Comparison of ENCODE assay signal across 15 mouse cellular contexts in genomic region chr19:7729543-7729942, GRCm38 (mm10). TPM values are rescaled to one million over a fixed set of nuclear protein-coding genes. Genes with fewer than 3 reads are reported as not detected.
DNase-seq lines count a peak whose midpoint lies in the region; ATAC-seq and TF ChIP-seq lines count a peak whose summit lies in the region.
"Had no signal": no experiment of that assay in that cellular context is flagged by ENCODE, and none has a peak within 500 bp of the region (broad histone marks: within the 10 kb centered on the region; RNA-seq: fewer than 3 reads in every experiment).

No protein-coding gene starts in this region.

- TF ChIP-seq CTCF in left cerebral cortex, adult 2 months (IDR thresholded peaks at IDR 0.05) = peak; percentile 39

- H3K4me3 ChIP-seq in left cerebral cortex, adult 2 months = no peak overlapping the region
- H3K4me3 ChIP-seq: limb, embryonic 10.5 days had no signal

- peak; percentile 9 for DNase-seq in adrenal gland, adult 2 months
- no peak for DNase-seq in adrenal gland, adult 8-10 months
- no peak for DNase-seq in left cerebral cortex, adult 2 months (ENCODE audit: extremely low spot score in 1 of 2, low spot score in 2 of 2)
- DNase-seq in left cerebral cortex, postnatal 36 days (ENCODE audit: low spot score in 2 of 2) = no peak
- peak; percentile 45 for DNase-seq in NIH3T3 (ENCODE audit: low read depth)
- peak; percentile 21 to 68 for DNase-seq in layer of hippocampus, adult 18-20 months (ENCODE audit: low spot score in 2 of 2)
- DNase-seq in thymus, postnatal 4 days = no peak
- DNase-seq: cerebellum, adult 8-10 months had no signal

- intact Hi-C loops in left cerebral cortex, adult 2 months (cut with DNase I) = no loop called here
- intact Hi-C loops in left cerebral cortex, postnatal 36 days (cut with DNase I) = no loop called here

- H3K27ac ChIP-seq in left cerebral cortex, adult 2 months = no peak overlapping the region
- H3K27ac ChIP-seq: limb, embryonic 10.5 days; macrophage had no signal

- ATAC-seq in granulocyte monocyte progenitor cell, adult 5-6 weeks (replicated peaks; ENCODE audit: poor library complexity, severe bottlenecking) = no peak

RNA-seq across cellular contexts. Expression of gene Slc22a19, which starts 18.4 kb away (rescaled TPM):
- total RNA-seq in adrenal gland, adult 2 months (2021) = not detected
- not detected in 2 replicates for polyA plus RNA-seq in adrenal gland, adult 2 months (2012; rRNA removed)
- total RNA-seq in adrenal gland, adult 8-10 months (2022) = not detected
- not detected for total RNA-seq in left cerebral cortex, adult 2 months (2021)
- not detected for total RNA-seq in left cerebral cortex, postnatal 36 days (2021)
- not detected for total RNA-seq in layer of hippocampus, adult 18-20 months (2021)
- total RNA-seq in granulocyte monocyte progenitor cell, adult 5-6 weeks (2014; fragmentation: Nextera tagmentation) = not detected in 2 replicates
- not detected in 2 replicates for total RNA-seq in granulocyte monocyte progenitor cell, adult 5-6 weeks (2017)
- total RNA-seq: gastrocnemius, postnatal 4 days; hematopoietic stem cell, adult 5-6 weeks had no signal
- polyA plus RNA-seq: limb, embryonic 10.5 days; macrophage; neural tube, embryonic 11.5 days; spleen, adult 2 months had no signal

Comparison
In these comparisons a context has a peak if more than half of its experiments do, and no peak if none do; other contexts are left out.
1. DNase-seq: peak in adrenal gland, adult 2 months (single experiment), NIH3T3 (single experiment) and layer of hippocampus, adult 18-20 months (2 of 2); none in adrenal gland, adult 8-10 months (single experiment), left cerebral cortex, adult 2 months (0 of 2), left cerebral cortex, postnatal 36 days (0 of 2) and thymus, postnatal 4 days (single experiment).